Mouse (Mus musculus) gonadal fat pad, adult 2 months (tissue): ENCODE data around the gene Bcl2. TPM values are rescaled to one million over a fixed set of nuclear protein-coding genes. Genes with fewer than 3 reads are reported as not detected.
"Not testable (repeated sequence)": the region's sequence is repeated elsewhere in the genome, so short reads cannot be mapped to it uniquely, and the experiment has no call there.

ENCODE experiments used
- DNase-seq: peaks from one replicate; pipeline ENCODE4 v3.0.0-alpha.2; 2012; ENCODE audit warnings: low read depth
- polyA plus RNA-seq: library from polyadenylated mRNA; depleted of rRNA; stranded (reverse); fragments of >200 nt; gene quantifications from 2 replicates; pipeline ENCODE4 v1.2.3, GENCODE M21; 2012; rRNA removed

Bcl2 gene
- polyA plus RNA-seq: 2.4 and 3.9 TPM in 2 replicates

- no peak for DNase-seq
These were observed at the start of gene Bcl2 for GRCm38 (mm10) chr1:106713621-106714529. Gene Bcl2 (minus strand): TSS chr1:106714274.

- peak; percentile 87 for DNase-seq
These were observed 46.7 kb upstream of the Bcl2 start for GRCm38 (mm10) chr1:106760750-106761149.

DNA sequence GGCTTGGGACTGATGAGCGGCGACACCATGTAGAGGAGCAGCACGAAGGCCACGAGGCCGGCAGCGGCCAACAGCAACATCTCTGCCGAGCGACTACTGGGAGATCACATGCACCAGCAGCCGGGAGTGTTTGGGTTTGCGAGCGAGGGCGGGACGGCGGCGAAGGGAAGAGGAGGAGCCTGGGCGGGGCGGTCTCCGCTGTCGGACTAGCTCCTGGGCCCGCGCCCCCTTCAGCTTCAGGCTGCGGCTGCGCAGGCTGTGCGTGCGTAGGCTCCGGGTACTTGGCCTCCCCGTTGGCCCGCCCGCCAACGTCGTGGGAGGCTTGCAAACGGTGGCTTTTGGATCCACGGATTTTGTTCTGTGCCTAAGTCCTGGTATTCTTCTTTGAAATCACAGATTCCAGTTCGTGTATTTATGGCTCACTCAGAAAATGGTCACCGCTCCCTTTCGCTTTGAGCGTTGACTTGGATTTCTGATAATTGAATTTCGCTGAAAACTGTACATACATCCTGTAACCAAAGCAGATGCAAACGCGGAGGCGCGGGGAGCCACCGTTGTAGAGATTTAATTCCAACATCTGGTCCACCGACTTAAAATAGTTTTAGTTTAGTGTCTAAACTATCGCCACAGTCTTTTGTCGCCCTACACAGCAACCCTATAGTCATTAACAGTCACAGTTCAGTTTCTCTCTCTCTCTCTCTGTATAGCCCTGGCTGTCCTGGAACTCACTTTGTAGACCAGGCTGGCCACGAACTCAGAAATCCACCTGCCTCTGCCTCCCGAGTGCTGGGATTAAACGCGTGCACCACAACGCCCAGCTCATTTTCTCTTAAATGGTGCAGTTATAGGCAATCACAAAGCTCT, 45.7 kb upstream of the Bcl2 start, which contains the start of gene Kdsr:
Kdsr (minus strand) TSS at position 156 of the 864 bp plus-strand sequence.
- DNase-seq: no peak

- DNase-seq: no peak
These were observed 44.9 kb upstream of the Bcl2 start for GRCm38 (mm10) chr1:106758734-106759571.

DNA sequence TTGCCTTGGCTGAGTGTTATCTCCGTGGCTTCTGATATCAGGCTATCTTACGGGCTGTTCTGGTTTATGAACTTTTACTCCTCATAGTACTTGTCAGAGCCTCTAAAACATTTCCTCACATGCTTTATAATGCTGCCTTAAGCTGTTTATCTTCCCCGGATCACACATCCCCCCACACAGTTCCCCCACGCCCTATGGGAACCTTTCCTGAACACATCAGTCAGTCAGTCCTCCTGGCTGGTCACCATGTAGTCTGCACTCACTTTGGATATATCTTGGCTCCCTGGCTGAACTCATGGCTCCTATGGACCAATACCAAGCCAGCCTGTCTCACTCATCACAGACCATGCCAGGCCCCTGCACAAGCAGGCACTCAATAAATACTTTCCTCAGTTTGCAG, 42.6 kb upstream of the Bcl2 start:
- no peak for DNase-seq

DNA sequence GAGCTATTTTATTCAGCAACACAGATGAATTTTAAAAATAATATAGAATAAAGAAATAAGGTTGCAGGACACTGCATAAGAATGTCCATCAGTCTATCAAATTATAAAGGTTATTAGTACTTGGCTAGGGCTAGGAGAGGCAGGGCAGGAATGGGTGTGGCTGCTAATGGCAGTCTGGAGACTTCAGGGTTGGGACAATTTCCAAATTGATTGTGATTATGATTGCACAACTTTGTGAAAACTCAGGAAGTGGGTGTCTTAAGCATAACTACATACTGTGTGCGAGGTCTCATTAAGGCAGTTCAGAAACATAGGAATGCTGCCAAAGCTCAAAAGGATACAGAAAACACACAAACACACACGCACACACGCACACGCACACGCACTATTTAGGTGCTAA, 37.9 kb upstream of the Bcl2 start:
- no peak for DNase-seq

DNA sequence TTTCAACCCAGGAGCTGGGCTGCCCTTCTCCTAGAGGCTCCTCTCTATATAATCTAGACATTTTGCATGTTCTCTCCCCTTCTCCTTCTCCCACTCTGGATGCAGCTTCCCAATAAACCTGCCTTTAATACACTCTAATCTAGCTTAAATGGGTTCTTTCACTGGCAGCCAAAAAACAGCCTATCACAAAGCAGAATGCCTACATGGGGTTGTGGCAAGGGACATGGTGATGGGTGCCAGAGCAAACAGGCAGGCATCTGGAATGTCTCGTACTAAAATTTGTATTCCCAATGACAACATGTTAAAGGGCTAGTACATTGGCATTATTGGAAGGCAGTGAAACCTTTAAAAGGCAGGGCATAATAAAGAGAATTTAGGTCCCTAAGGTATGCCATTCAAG, 36.6 kb upstream of the Bcl2 start:
- DNase-seq: no peak

DNA sequence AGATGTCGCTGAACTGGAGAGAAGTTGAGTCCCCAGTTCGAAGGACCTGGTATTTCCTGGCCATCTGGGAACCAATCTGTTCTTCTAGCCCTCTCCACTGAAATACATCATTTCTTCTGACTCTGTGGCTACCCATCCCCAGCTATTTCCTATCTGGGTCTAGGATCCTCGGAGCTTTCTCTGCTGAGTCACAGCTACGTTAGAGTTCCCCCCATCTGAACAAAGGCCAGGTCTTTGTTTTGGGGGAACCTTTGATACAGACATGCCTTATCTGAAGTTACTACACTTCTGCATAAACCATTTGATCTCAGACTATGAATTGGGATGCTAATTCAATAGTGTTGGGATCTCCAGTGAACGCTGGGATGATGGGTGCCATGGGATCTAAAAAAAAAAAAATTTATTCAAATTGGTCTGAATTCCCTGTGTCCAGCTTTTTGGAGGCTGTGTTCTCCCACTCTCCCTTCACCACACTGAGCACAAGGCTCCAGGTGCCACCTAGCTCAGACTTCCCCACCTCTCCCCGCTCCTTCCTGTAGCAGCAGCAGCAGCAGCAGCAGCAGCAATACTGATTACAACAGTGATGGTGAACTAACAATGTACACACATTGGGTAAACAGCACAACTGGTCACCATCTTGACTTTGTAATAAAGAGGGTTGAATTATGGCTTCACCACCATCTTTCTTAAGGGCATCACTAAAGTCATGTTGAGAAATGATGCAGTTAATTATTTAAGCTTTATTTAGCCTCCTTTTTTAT, 34.7 kb upstream of the Bcl2 start:
- no peak for DNase-seq

- DNase-seq: no peak
These were observed 28.9 kb upstream of the Bcl2 start for GRCm38 (mm10) chr1:106742980-106743379.

DNA sequence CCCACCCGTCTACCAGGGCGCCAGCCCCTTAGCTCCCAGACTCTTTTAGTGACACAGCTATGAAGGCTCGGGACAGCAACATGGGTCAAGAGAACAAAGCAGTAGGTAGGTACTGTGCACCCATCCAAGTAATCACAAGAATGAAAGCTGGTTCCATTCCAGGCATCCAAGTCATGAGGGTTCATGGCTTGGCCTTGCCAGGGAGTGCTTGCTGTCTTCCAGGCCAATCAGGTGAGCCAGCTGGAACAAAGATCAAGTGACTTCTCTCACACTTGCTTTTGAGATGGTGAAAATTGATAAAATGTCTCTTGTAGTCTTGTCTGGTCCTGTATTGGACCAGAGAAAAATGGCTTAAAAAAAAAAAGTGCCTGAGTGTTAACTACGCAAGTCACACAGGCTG, 26.7 kb upstream of the Bcl2 start:
- peak; percentile 65 for DNase-seq

DNA sequence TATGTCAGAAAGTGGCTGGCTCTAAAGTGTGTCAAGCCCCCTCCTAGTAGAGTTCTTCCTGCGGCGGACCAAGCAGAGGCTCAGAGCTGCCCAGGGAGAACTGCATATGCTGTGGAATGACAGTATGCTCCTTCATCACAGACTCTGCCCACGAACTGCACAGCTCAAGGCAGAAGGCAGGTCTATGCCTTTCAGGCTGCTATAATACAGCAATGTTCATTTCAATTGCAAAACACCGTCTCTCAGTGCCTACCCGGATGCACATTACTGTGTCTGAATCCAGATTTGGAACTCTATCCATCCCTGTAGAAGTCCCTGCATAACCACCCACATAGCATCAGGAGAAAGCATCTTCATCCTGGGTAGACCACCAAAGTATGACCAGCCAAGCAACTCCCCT, 25.7 kb upstream of the Bcl2 start:
- no peak for DNase-seq

GRCm38 (mm10) chr1:106738092-106738491, 24.0 kb upstream of the Bcl2 start:
- no peak for DNase-seq

DNA sequence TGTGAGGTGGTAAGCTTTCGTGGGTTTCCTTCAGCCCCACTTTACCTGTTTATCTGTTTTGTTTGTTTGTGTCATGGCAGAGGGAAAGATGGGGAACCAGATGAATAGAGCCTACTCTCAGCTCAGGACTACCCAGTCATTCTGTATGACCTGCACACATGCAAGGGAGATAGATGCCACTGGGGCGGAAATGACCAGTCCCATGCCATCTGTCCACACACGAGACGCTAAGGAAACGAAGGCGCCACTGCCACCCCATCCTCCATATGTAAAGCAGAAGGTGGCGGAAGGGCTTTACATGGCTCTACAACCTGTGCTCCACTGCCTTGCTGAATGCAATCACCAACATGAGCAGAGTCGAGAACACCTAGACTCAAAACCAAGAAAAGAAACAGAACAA, 22.1 kb upstream of the Bcl2 start:
- DNase-seq: no peak

DNA sequence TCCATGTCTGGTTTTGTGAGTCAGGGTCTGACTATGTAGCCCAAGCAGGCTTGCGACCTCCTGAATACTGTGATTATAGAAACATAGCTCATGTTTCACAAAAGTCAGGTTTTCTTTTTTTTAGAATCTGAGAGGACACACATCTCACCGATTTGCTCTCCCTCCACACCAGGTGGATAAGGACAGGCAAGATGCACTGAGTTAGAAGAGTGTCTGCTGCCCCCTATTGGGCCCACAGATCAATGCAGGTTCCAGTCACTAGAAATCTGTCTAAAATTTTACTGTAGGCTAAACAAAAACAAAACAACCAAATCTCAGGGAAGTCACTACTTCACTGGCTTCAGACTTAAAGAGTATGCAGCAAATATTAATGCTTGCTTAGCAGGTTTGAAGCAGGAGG, 21.5 kb upstream of the Bcl2 start:
- no peak for DNase-seq

DNA sequence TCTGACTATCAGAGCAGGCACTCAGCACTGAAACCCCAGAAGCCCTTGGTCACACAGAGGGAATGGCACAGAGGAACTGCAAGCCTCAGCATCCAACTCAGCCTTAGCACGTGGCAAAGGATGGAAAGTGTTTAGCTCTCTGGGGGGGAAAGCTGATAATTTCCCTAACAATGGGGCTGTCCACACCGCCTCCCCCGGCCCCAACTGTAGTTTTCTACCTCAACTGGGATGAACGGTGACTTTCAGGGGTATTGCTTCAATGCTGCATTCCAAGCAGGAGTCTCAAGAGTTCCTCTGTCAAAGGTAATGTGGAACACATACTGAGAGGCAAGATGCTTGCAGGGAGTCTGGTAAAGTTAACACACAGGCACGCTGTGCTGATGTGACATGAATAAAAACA, 8.0 kb upstream of the Bcl2 start:
- no peak for DNase-seq

DNA sequence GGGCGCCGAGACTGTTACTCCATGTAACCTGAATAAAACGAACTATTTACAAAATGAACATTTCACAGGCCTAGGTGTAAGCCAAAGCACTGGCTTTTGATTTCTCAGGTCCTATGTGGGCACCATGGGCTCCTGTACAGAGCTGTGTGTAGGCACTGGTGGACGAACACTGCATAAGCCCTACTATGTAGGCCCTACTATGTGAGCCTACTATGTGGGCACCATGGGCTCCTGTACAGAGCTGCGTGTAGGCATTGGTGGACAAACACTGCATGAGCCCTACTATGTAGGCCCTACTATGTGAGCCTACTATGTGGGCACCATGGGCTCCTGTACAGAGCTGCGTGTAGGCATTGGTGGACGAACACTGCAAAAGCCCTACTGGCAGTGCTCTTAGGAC, 3.7 kb upstream of the Bcl2 start:
- DNase-seq: not testable (repeated sequence)

GRCm38 (mm10) chr1:106717071-106717601, 3.1 kb upstream of the Bcl2 start:
- no peak for DNase-seq

DNA sequence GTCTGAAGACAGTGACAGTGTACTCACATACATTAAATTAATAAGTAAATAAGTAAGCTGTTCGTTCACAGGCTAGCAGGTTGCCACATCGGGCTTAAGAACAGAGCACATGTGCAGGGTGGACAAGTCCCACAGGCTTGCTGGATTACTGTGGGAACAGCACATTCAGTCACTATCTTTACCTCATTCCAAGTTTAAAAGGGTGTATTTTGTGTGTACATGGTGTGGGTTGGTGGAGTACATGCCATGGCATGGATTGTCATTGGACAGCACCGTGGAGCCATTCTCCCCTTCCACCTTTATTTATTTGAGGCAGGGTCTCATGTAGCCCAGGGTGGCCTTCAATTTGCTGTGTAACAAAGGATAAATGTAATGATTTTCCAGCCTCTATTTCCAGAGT, 2.1 kb upstream of the Bcl2 start:
- DNase-seq: no peak

GRCm38 (mm10) chr1:106715111-106716083, 1.3 kb upstream of the Bcl2 start:
- no peak for DNase-seq
